Mouse (Mus musculus): ENCODE results near the gene Ifitm1. TPM values are rescaled to one million over a fixed set of nuclear protein-coding genes. Genes with fewer than 3 reads are reported as not detected.
A peak's percentile ranks its signal among the peaks of the same experiment; 100 is the strongest.

Gene Ifitm1
- total RNA-seq (2021), result 1 to 10 TPM; 1.7 to 2.9 TPM

DNA sequence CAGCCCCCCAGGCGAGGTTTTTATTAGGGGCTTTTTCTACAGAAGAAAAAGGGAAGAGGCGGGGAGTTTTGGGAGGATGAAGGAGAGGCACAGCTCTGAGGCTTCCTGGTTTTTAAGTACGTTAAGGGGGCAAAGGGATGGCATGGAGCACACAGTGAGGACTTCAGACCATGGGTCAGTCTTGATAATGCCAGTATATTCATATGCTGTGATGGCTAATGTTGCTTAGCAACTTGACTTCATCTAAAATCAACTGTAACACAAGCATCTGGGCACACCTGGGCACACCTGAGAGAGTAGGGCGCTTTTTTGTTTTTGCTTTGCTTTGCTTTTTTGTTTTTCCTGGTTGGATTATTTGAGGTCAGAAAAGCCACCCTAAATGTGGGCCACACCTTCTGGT is at the start of gene Ifitm1:
Gene Ifitm1, plus strand, starts transcription at position 301 of the 400 bp plus-strand sequence.
- no peak for DNase-seq (ENCODE audit: low spot score in 2 of 2)

GRCm38 (mm10) chr7:140919911-140920310 is 47.1 kb upstream of the Ifitm1 start:
- DNase-seq (ENCODE audit: low spot score in 2 of 2), result no peak
- intact Hi-C loops (cut with DNase I), result loop anchor here (5.0 kb wide), 1 partner anchor 87 kb away; no protein-coding TSS in a partner anchor

More for the DNA sequence above, at the start of gene Ifitm1:
- intact Hi-C loops (cut with DNase I), result no loop called here

GRCm38 (mm10) chr7:140920418-140921029 is 46.5 kb upstream of the Ifitm1 start, which contains the start of gene Nlrp6:
TSS of gene Nlrp6 (plus strand) at chr7:140920902.
- intact Hi-C loops (cut with DNase I), result no loop called here
- DNase-seq (ENCODE audit: low spot score in 2 of 2), result no peak

- intact Hi-C loops (cut with DNase I), result no loop called here
- no peak for DNase-seq (ENCODE audit: low spot score in 2 of 2)
These were observed 45.6 kb upstream of the Ifitm1 start for GRCm38 (mm10) chr7:140921225-140921975.

DNA sequence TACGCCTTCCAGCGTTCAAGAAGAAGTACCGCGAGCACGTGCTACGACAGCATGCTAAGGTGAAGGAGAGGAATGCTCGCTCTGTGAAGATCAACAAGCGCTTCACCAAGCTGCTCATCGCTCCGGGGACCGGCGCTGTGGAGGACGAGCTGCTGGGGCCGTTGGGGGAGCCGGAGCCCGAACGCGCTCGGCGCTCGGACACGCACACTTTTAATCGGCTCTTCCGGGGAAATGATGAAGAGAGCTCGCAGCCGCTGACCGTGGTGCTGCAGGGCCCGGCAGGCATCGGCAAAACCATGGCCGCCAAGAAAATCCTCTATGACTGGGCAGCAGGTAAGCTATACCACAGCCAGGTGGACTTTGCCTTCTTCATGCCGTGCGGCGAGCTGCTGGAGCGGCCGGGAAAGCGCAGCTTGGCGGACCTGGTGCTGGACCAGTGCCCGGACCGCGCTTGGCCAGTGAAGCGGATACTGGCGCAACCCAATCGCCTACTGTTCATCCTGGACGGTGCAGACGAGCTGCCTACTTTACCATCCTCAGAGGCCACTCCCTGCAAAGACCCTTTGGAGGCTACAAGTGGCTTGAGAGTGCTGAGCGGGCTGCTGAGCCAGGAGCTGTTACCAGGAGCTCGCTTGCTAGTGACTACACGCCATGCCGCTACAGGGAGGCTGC is 44.5 kb upstream of the Ifitm1 start:
- intact Hi-C loops (cut with DNase I), result no loop called here
- peak in 1 of 2 experiments; percentile 44 for DNase-seq (ENCODE audit: low spot score in 2 of 2)

DNA sequence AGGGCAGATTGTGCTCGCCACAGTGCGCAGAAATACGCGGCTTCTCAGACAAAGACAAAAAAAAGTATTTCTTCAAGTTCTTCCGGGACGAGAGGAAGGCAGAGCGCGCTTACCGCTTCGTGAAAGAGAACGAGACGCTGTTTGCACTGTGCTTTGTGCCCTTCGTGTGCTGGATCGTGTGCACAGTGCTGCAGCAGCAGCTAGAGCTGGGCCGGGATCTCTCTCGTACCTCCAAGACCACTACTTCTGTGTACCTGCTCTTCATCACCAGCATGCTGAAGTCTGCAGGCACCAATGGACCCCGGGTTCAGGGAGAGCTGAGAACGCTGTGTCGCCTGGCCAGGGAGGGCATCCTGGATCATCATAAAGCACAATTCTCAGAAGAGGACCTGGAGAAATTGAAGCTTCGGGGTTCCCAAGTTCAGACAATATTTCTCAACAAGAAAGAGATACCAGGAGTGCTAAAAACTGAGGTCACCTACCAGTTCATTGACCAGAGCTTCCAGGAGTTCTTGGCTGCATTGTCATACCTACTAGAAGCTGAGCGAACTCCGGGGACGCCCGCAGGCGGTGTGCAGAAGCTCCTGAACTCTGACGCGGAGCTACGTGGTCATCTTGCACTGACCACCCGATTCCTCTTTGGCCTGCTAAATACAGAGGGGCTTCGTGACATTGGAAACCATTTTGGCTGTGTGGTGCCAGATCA is 43.8 kb upstream of the Ifitm1 start:
- no peak for DNase-seq (ENCODE audit: low spot score in 2 of 2)
- intact Hi-C loops (cut with DNase I), result no loop called here

- intact Hi-C loops (cut with DNase I), result no loop called here
- no peak for DNase-seq (ENCODE audit: low spot score in 2 of 2)
These were observed 39.8 kb upstream of the Ifitm1 start for GRCm38 (mm10) chr7:140927181-140927580.

- DNase-seq (ENCODE audit: low spot score in 2 of 2), result no peak
- intact Hi-C loops (cut with DNase I), result no loop called here
These were observed 28.6 kb upstream of the Ifitm1 start for GRCm38 (mm10) chr7:140938436-140938835.

- no peak for DNase-seq (ENCODE audit: low spot score in 2 of 2)
- intact Hi-C loops (cut with DNase I), result no loop called here
These were observed 28.1 kb upstream of the Ifitm1 start for GRCm38 (mm10) chr7:140938896-140939295.

- DNase-seq (ENCODE audit: low spot score in 2 of 2), result peak in 1 of 2 experiments; percentile 8
- intact Hi-C loops (cut with DNase I), result loop anchor here (2.0 kb wide), 1 partner anchor 69 kb away; no protein-coding TSS in a partner anchor
These were observed 27.3 kb upstream of the Ifitm1 start for GRCm38 (mm10) chr7:140939669-140940171.

- peak; percentile 49 to 54 for DNase-seq (ENCODE audit: low spot score in 2 of 2)
- intact Hi-C loops (cut with DNase I), result loop anchor here (2.0 kb wide), 1 partner anchor 67 kb away; no protein-coding TSS in a partner anchor
These were observed 25.6 kb upstream of the Ifitm1 start, which contains the start of gene Pgghg for GRCm38 (mm10) chr7:140941222-140942051. TSS of gene Pgghg (plus strand) at chr7:140941391.

- DNase-seq (ENCODE audit: low spot score in 2 of 2), result no peak
- intact Hi-C loops (cut with DNase I), result no loop called here
These were observed 24.7 kb upstream of the Ifitm1 start for GRCm38 (mm10) chr7:140942341-140942740.

GRCm38 (mm10) chr7:140942811-140943210 is 24.2 kb upstream of the Ifitm1 start:
- DNase-seq (ENCODE audit: low spot score in 2 of 2), result no peak
- intact Hi-C loops (cut with DNase I), result no loop called here

DNA sequence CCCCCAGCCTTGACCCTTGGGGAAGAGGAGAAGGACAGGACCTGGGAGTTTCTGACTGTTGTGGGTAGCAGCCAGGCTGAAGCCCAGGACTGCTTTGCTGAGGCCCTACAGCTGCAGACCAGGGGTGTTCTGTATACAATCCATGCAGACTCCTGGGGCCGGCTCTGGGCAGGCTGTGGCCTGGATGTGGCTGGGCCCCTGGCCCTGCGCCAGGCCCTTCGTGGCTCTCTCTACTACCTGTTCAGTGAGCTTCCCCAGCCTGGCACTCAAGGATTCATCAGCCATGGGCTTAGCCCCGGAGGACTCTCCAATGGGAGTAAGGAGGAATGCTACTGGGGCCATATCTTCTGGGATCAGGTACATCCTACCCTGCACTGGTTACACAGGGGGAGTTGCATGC is 23.7 kb upstream of the Ifitm1 start:
- intact Hi-C loops (cut with DNase I), result no loop called here
- no peak for DNase-seq (ENCODE audit: low spot score in 2 of 2)

DNA sequence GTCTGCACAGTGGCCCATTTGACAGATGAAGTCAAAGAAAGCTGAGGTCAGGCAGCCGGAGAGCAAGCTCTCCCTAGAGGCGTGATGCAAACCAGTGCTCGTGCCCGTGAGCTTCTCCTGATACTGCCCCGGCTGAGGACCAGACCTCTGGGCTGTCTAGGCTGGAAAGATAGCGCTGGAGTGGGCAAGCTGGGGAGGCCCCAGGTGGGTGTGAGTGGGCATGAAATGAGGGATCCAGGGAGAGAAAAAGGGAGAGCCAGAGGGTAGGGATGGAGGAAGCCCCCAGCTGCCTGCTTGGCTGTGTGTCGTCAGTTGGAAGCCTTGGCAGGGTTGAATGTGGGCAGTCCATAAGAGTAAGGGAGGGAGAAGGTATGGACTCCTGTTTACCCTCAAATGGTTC is 22.8 kb upstream of the Ifitm1 start:
- intact Hi-C loops (cut with DNase I), result no loop called here
- no peak for DNase-seq (ENCODE audit: low spot score in 2 of 2)

GRCm38 (mm10) chr7:140945247-140945646 is 21.8 kb upstream of the Ifitm1 start:
- DNase-seq (ENCODE audit: low spot score in 2 of 2), result no peak
- intact Hi-C loops (cut with DNase I), result no loop called here

DNA sequence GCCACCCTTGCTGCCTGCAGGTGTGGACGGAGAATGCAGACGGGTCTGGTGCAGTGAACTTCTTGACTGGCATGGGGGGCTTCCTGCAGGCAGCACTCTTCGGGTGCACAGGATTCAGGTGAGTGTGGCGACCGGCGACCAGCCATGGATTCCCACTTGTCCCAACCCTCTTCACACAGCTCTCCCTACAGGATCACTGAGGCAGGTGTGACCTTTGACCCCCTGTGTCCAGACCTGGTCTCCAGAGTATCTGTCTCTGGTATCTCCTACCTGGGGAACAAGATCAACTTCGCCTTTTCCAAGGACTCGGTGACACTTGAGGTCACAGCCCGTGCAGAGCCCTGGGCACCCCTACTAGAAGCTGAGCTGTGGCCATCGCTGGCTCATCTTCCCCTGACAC is 20.7 kb upstream of the Ifitm1 start:
- DNase-seq (ENCODE audit: low spot score in 2 of 2), result no peak
- intact Hi-C loops (cut with DNase I), result no loop called here

GRCm38 (mm10) chr7:140946980-140947379 is 20.0 kb upstream of the Ifitm1 start:
- DNase-seq (ENCODE audit: low spot score in 2 of 2), result no peak
- intact Hi-C loops (cut with DNase I), result no loop called here

DNA sequence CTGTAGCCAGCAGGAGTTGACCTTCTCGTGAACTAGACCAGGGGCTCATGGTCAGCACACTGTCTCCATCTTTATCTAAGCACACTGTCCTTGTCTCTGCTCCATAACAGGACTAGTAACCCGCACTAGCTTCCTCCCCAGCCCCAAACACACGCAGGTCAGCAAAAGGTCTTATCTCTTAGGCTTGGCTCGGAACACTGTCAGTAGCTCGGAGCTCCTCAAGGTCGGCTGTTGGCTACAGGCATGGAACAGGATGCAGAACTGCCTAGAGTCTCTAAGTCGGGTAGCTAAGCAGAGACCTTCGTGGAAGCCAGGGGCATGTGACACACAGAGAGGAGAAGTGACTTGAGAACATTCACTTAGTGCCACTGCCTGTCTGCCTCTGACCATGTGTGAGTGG is 18.9 kb upstream of the Ifitm1 start:
- DNase-seq (ENCODE audit: low spot score in 2 of 2), result no peak
- intact Hi-C loops (cut with DNase I), result no loop called here

All from left cerebral cortex, postnatal 25 days (tissue).